Mouse (Mus musculus) limb, embryonic 13.5 days (tissue): ENCODE data around the gene Poc1b. TPM values are rescaled to one million over a fixed set of nuclear protein-coding genes. Genes with fewer than 3 reads are reported as not detected.

Experiments used
- ATAC-seq: fragments of 200-750 bp; cut with Nextera tagmentation; 2 replicates; pipeline ENCODE4 v1.8.0; 2017; ENCODE audit warnings: low read depth, moderate number of reproducible peaks, moderate TSS enrichment; ENCODE audit not compliant: low FRiP score
- H3K27ac ChIP-seq: fragments of 300-500 bp; sonication (generic); 2 replicates; pipeline ENCODE4 v1.5.1; 2015; ENCODE audit warnings: inconsistent platforms, mild to moderate bottlenecking, moderate library complexity
- H3K27me3 ChIP-seq: fragments of 300-500 bp; sonication (generic); 2 replicates; pipeline ENCODE4 v1.6.1; 2015; ENCODE audit warnings: mild to moderate bottlenecking, inconsistent platforms
- H3K36me3 ChIP-seq: fragments of 300-500 bp; sonication (generic); 2 replicates; pipeline ENCODE4 v1.6.1; 2015; ENCODE audit warnings: inconsistent platforms, mild to moderate bottlenecking, moderate library complexity
- H3K4me1 ChIP-seq: fragments of 300-500 bp; sonication (generic); 2 replicates; pipeline ENCODE4 v1.6.1; 2015; ENCODE audit warnings: inconsistent platforms
- H3K4me2 ChIP-seq: fragments of 300-500 bp; sonication (generic); replicated peaks from 2 replicates; pipeline ENCODE4 v1.6.1; 2015; ENCODE audit warnings: inconsistent platforms, mild to moderate bottlenecking, moderate library complexity
- H3K4me3 ChIP-seq: fragments of 300-500 bp; sonication (generic); 2 replicates; pipeline ENCODE4 v1.5.1; 2015; ENCODE audit warnings: moderate library complexity, mild to moderate bottlenecking, inconsistent platforms
- H3K9ac ChIP-seq: fragments of 300-500 bp; sonication (generic); 2 replicates; pipeline ENCODE4 v1.6.1; 2015; ENCODE audit warnings: mild to moderate bottlenecking, inconsistent platforms
- H3K9me3 ChIP-seq: fragments of 300-500 bp; sonication (generic); 2 replicates; pipeline ENCODE4 v1.6.1; 2016; ENCODE audit warnings: inconsistent platforms
- WGBS: fragments of 180-500 bp; shearing (Covaris S2); methylation state at CpG from one replicate; pipeline ENCODE4 v1.1.7; 2015; 5-methylcytosine and 5-hydroxymethylcytosine counted together
- polyA plus RNA-seq: library from polyadenylated mRNA; unstranded; fragments of >200 nt; fragmentation: Nextera tagmentation; extraction: Ambion mirVana; gene quantifications from 2 replicates; pipeline ENCODE4 v1.2.1, GENCODE M21; 2015

Gene Poc1b
- polyA plus RNA-seq, 1 experiment from 2014 or later: 22.6 TPM

GRCm38 (mm10) chr10:99182107-99182506, 75.3 kb downstream of the Poc1b start:
- Histone ChIP-seq H3K36me3 (peaks cover 10% of the 10 kb centered on the region), H3K9me3 (no peaks in the 10 kb centered on the region), H3K4me3 (no peak overlapping the region), H3K27ac (no peak overlapping the region), H3K27me3 (no peaks in the 10 kb centered on the region), H3K9ac (no peak overlapping the region), H3K4me1 (no peaks in the 10 kb centered on the region), H3K4me2 (no peak overlapping the region)
- ATAC-seq: no peak
- 75% methylated on average over 5 of the region's 5 CpGs for WGBS

DNA sequence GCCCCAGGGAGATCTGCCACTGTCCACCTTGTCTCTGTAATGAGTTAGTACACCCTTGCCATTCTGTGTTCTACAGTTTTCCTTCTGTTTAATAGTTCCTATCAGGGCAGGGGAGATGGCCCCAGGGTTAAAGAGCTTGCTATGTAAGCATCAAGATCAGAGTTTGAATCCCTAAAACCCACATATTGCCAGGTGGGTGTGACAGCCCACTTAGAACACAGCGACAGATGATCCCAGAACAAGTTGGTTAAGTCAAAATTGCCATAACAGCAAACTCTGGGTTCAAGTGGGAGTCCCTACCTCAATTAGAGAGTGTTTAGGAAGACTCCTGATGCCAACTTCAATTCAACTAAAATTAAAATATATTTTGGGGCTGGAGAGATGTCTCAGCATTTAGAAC, 81.3 kb downstream of the Poc1b start:
- WGBS: 87% methylated on average over 1 of the region's 1 CpGs
- Histone ChIP-seq H3K27ac (no peak overlapping the region), H3K9ac (no peak overlapping the region), H3K27me3 (no peaks in the 10 kb centered on the region), H3K4me1 (no peaks in the 10 kb centered on the region), H3K36me3 (no peaks in the 10 kb centered on the region), H3K4me2 (no peak overlapping the region), H3K9me3 (no peaks in the 10 kb centered on the region), H3K4me3 (no peak overlapping the region)
- ATAC-seq: no peak

GRCm38 (mm10) chr10:99188656-99189603, 82.1 kb downstream of the Poc1b start:
- Histone ChIP-seq H3K9me3 (no peaks in the 10 kb centered on the region), H3K4me2 (no peak overlapping the region), H3K36me3 (no peaks in the 10 kb centered on the region), H3K27me3 (no peaks in the 10 kb centered on the region), H3K27ac (no peak overlapping the region), H3K4me1 (peaks cover 4% of the 10 kb centered on the region), H3K9ac (no peak overlapping the region), H3K4me3 (no peak overlapping the region)
- no peak for ATAC-seq
- 56% methylated on average over 21 of the region's 21 CpGs for WGBS

DNA sequence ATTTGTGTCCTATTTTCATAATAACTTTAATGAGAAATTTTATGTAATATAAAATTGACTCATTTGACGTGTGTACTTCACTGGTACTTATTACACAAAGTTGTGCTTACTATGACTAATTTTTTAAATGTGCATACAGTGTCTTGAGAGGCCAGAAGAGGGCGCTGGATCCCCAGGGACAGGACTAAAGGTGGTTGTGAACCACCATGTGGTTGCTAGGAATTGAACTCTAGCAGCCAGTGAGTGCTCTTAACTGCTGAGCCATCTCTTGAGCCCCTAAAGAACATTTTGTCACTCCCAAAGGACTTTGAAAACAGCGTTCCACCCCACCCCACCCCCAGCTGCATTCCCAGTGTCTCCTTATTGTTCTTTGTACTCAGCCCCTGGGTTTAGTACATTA, 84.0 kb downstream of the Poc1b start:
- no peak overlapping the region for H3K27ac ChIP-seq
- no peak for ATAC-seq
- H3K4me2 ChIP-seq: no peak overlapping the region
- no peaks in the 10 kb centered on the region for H3K9me3 ChIP-seq
- peaks cover 4% of the 10 kb centered on the region for H3K4me1 ChIP-seq
- H3K9ac ChIP-seq: no peak overlapping the region
- no peaks in the 10 kb centered on the region for H3K36me3 ChIP-seq
- no peaks in the 10 kb centered on the region for H3K27me3 ChIP-seq
- no peak overlapping the region for H3K4me3 ChIP-seq
- 45% methylated on average over 3 of the region's 3 CpGs for WGBS

DNA sequence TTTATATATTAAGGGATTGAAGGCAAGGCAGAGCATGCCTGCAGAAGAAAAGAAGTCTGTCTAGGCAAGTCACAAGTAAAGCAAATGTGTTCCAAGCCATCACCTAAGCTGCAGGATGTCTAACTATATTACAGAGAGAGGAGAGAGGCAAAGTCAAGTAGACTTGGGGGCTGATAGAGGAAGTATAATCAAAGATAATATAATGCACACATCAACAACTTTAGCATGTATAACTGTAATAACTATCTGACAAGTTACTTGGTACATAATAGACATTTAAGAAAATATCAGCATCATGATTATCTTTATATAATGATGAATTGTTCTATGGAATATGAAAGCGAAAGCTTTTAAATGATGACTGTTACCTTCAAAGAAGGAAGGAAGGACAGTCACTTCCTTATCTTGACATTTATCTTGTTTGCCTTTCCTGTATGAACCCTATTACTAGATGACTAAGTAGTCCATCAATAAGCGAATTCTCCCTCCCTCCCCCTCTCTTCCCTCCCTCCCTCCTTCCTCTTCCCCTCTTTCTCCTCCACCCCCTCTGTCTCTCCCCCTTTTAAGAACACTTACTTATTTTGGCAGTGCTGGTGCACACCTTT, 87.7 kb downstream of the Poc1b start:
- no peaks in the 10 kb centered on the region for H3K9me3 ChIP-seq
- no peak overlapping the region for H3K9ac ChIP-seq
- no peak for ATAC-seq
- 81% methylated on average over 2 of the region's 2 CpGs for WGBS
- no peak overlapping the region for H3K4me2 ChIP-seq
- H3K27me3 ChIP-seq: no peaks in the 10 kb centered on the region
- no peaks in the 10 kb centered on the region; the same call in 1 of the 2 replicates for H3K36me3 ChIP-seq
- no peak overlapping the region for H3K4me3 ChIP-seq
- H3K4me1 ChIP-seq: peaks cover 15% of the 10 kb centered on the region
- no peak overlapping the region for H3K27ac ChIP-seq

DNA sequence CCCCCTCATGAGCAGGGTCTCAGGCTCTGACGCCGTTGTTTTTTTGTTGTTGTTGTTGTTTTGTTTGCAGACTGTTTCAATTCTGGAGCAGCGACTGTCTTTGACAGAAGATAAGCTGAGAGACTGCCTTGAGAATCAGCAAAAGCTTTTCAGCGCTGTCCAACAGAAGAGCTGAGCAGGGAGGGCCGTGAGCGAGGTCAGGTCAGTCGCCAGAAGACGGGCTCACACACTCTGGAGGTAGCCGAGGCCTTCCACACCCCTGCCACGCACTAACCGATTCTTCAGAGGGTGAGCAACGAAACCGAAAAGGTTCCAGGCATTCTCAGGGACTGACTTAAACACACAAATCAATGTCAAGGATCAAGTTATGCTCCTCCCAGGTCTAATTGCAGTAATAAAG, 89.7 kb downstream of the Poc1b start:
- H3K9me3 ChIP-seq: no peaks in the 10 kb centered on the region
- no peak overlapping the region for H3K4me2 ChIP-seq
- H3K9ac ChIP-seq: no peak overlapping the region
- peaks cover 19% of the 10 kb centered on the region for H3K4me1 ChIP-seq
- H3K27me3 ChIP-seq: no peaks in the 10 kb centered on the region
- H3K27ac ChIP-seq: no peak overlapping the region
- no peak overlapping the region for H3K4me3 ChIP-seq
- no peak for ATAC-seq
- H3K36me3 ChIP-seq: no peaks in the 10 kb centered on the region; the same call in 1 of the 2 replicates
- WGBS: 66% methylated on average over 13 of the region's 13 CpGs

- H3K4me1 ChIP-seq: peaks cover 22% of the 10 kb centered on the region
- no peaks in the 10 kb centered on the region for H3K9me3 ChIP-seq
- no peaks in the 10 kb centered on the region for H3K27me3 ChIP-seq
- 45% methylated on average over 8 of the region's 8 CpGs for WGBS
- no peak for ATAC-seq
- H3K4me3 ChIP-seq: no peak overlapping the region
- H3K27ac ChIP-seq: no peak overlapping the region
- H3K4me2 ChIP-seq: no peak overlapping the region
- H3K36me3 ChIP-seq: no peaks in the 10 kb centered on the region; the same call in 1 of the 2 replicates
- H3K9ac ChIP-seq: no peak overlapping the region
Measured at GRCm38 (mm10) chr10:99197125-99197524, 90.3 kb downstream of the Poc1b start.

GRCm38 (mm10) chr10:99197607-99198305, 90.9 kb downstream of the Poc1b start:
- Histone ChIP-seq H3K4me1 (peaks cover 26% of the 10 kb centered on the region), H3K27me3 (no peaks in the 10 kb centered on the region), H3K4me3 (no peak overlapping the region), H3K9me3 (no peaks in the 10 kb centered on the region), H3K9ac (no peak overlapping the region), H3K36me3 (no peaks in the 10 kb centered on the region; the same call in 1 of the 2 replicates), H3K27ac (no peak overlapping the region), H3K4me2 (no peak overlapping the region)
- no peak for ATAC-seq
- WGBS: 74% methylated on average over 9 of the region's 9 CpGs

- ATAC-seq: no peak
Measured at GRCm38 (mm10) chr10:99198946-99199345, 92.1 kb downstream of the Poc1b start.

DNA sequence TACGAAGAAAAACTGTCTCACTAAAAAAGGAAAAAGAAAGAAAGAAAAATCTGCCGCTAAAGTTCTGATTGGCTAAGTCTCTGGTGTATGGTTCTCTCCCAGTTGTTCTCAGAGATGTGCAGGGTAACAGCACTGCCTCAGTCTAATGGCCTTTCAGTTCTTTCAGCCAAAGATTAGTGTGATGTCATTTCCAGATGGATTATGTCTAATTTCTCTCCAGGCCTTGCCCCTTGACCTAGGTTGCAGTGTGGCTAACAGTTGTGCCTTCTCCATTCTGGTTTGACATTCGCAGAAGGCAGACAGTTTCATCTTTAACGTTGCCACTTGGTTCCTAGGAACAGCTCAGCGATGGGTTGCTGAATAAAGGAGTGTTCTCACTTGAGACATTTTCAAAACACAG, 94.1 kb downstream of the Poc1b start:
- Histone ChIP-seq H3K4me3 (no peak overlapping the region), H3K4me1 (peaks cover 30% of the 10 kb centered on the region), H3K9me3 (no peaks in the 10 kb centered on the region), H3K9ac (no peak overlapping the region), H3K36me3 (no peaks in the 10 kb centered on the region; the same call in 1 of the 2 replicates), H3K27me3 (no peaks in the 10 kb centered on the region), H3K4me2 (no peak overlapping the region), H3K27ac (no peak overlapping the region)
- ATAC-seq: no peak
- 67% methylated on average over 5 of the region's 5 CpGs for WGBS

More at GRCm38 (mm10) chr10:99198946-99199345, 92.1 kb downstream of the Poc1b start:
- Histone ChIP-seq H3K27me3 (no peaks in the 10 kb centered on the region), H3K4me2 (no peak overlapping the region), H3K4me1 (peaks cover 30% of the 10 kb centered on the region), H3K4me3 (no peak overlapping the region), H3K9me3 (no peaks in the 10 kb centered on the region), H3K27ac (no peak overlapping the region), H3K36me3 (no peaks in the 10 kb centered on the region; the same call in 1 of the 2 replicates), H3K9ac (no peak overlapping the region)
- 92% methylated on average over 9 of the region's 9 CpGs for WGBS

- 29% methylated on average over 1 of the region's 1 CpGs for WGBS
- no peaks in the 10 kb centered on the region for H3K27me3 ChIP-seq
- H3K4me3 ChIP-seq: no peak overlapping the region
- H3K9ac ChIP-seq: no peak overlapping the region
- ATAC-seq: no peak
- H3K36me3 ChIP-seq: no peaks in the 10 kb centered on the region; the same call in 1 of the 2 replicates
- no peak overlapping the region for H3K4me2 ChIP-seq
- no peaks in the 10 kb centered on the region for H3K9me3 ChIP-seq
- peaks cover 29% of the 10 kb centered on the region for H3K4me1 ChIP-seq
- H3K27ac ChIP-seq: no peak overlapping the region
Measured at GRCm38 (mm10) chr10:99201786-99202185, 95.0 kb downstream of the Poc1b start.

DNA sequence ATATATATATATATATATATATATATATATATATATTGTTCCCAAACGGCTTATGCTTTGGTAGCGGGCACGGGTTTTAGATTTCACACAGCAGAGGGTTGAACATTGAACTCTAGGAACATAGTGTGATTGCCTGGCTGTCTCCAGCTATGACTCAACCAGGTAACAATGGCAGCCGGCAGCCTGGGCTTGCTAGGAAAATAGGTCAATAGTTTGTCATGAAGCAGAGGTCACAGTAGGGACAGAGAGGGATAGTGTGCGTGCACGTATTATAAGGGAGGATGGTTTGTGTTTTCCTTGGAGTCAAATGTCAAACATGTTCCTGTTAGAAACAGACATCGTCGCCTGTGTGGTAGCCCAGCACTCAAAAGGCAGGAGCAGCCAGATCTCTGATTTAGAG, 95.5 kb downstream of the Poc1b start:
- Histone ChIP-seq H3K9ac (no peak overlapping the region), H3K27me3 (no peaks in the 10 kb centered on the region), H3K4me2 (no peak overlapping the region), H3K27ac (no peak overlapping the region), H3K36me3 (no peaks in the 10 kb centered on the region; the same call in 1 of the 2 replicates), H3K9me3 (no peaks in the 10 kb centered on the region), H3K4me3 (no peak overlapping the region), H3K4me1 (peaks cover 24% of the 10 kb centered on the region)
- WGBS: 30% methylated on average over 8 of the region's 8 CpGs
- ATAC-seq: no peak
